Mouse (Mus musculus) CH12.LX (cell line): ENCODE results near the gene Rcan3. TPM values are rescaled to one million over a fixed set of nuclear protein-coding genes. Genes with fewer than 3 reads are reported as not detected.

Source experiments
- DNase-seq: peaks from one replicate; pipeline ENCODE4 v3.0.0-alpha.2; 2013; ENCODE audit errors: extremely low read depth
- H3K27ac ChIP-seq: 2 replicates; pipeline ENCODE4 v1.5.1; 2012; ENCODE audit warnings: low read depth, mild to moderate bottlenecking, control low read depth, moderate library complexity; ENCODE audit not compliant: insufficient read depth
- H3K27me3 ChIP-seq: replicated peaks from 2 replicates; pipeline ENCODE3; 2012; ENCODE audit warnings: inconsistent platforms
- H3K36me3 ChIP-seq, 2 experiments: replicated peaks in 1 of 2; 2 replicates each; pipeline versions ENCODE3 to v1.6.1; 2012; ENCODE audit warnings: inconsistent platforms in 1 of 2, low read length in 1 of 2, mild to moderate bottlenecking in 1 of 2, mixed read lengths in 1 of 2, moderate library complexity in 1 of 2; ENCODE audit not compliant: control insufficient read depth in 1 of 2, insufficient read depth in 1 of 2
- H3K4me1 ChIP-seq, 2 experiments: 2 replicates each; pipeline ENCODE4 v1.6.1; 2012; ENCODE audit warnings: inconsistent platforms in 1 of 2, moderate library complexity in 1 of 2; ENCODE audit not compliant: insufficient read depth in 2 of 2, control insufficient read depth in 1 of 2
- H3K4me2 ChIP-seq: 2 replicates; pipeline ENCODE4 v1.6.1; 2012; ENCODE audit warnings: low read depth, mild to moderate bottlenecking, control low read depth; ENCODE audit not compliant: poor library complexity, insufficient read depth, severe bottlenecking
- H3K4me3 ChIP-seq, 3 experiments: fragments of 150-350 bp in 1 of 3; sonication (generic) in 1 of 3; replicated peaks in 1 of 3; 2 replicates each; pipeline versions ENCODE3 to v1.5.1; 2011 to 2012; ENCODE audit warnings: low read depth in 2 of 3, low read length in 2 of 3, mild to moderate bottlenecking in 2 of 3, moderate library complexity in 2 of 3, control low read depth in 1 of 3, improper control_type of control experiment in 1 of 3, inconsistent platforms in 1 of 3, mixed read lengths in 1 of 3; ENCODE audit not compliant: poor library complexity in 1 of 3
- H3K79me2 ChIP-seq: replicated peaks from 2 replicates; pipeline ENCODE4 v1.6.1; 2012; ENCODE audit warnings: mild to moderate bottlenecking, moderate library complexity; ENCODE audit not compliant: control insufficient read depth, poor library complexity, insufficient read depth, severe bottlenecking; ENCODE audit errors: extremely low read depth
- H3K9ac ChIP-seq: 2 replicates; pipeline ENCODE4 v1.6.1; 2012; ENCODE audit warnings: low read depth, mild to moderate bottlenecking, control low read depth, moderate library complexity; ENCODE audit not compliant: insufficient read depth
- H3K9me3 ChIP-seq: replicated peaks from 2 replicates; pipeline ENCODE3; 2012; ENCODE audit warnings: low read length, inconsistent platforms, mixed read lengths
- CHD2 ChIP-seq: IDR thresholded peaks from 2 replicates; pipeline ENCODE4 v1.6.1; 2011; ENCODE audit warnings: low read length, improper control_type of control experiment
- CTCF ChIP-seq, 2 experiments: IDR thresholded peaks in 1 of 2; conservative IDR thresholded peaks in 1 of 2; 2 replicates each; pipeline ENCODE4 v1.5.1; 2011 to 2012; ENCODE audit warnings: low read depth in 2 of 2, low read length in 2 of 2, improper control_type of control experiment in 1 of 2, inconsistent platforms in 1 of 2, mild to moderate bottlenecking in 1 of 2, moderate library complexity in 1 of 2
- ELF1 ChIP-seq: IDR thresholded peaks from 2 replicates; pipeline ENCODE4 v1.6.1; 2014; ENCODE audit warnings: low read depth, mild to moderate bottlenecking, inconsistent platforms, low read length, improper control_type of control experiment
- EP300 ChIP-seq: IDR thresholded peaks from 2 replicates; pipeline ENCODE4 v1.6.1; 2011; ENCODE audit warnings: low read length, improper control_type of control experiment
- ETS1 ChIP-seq: conservative IDR thresholded peaks from 2 replicates; pipeline ENCODE4 v1.6.1; 2012; ENCODE audit warnings: low read depth, mild to moderate bottlenecking, inconsistent platforms, low read length, improper control_type of control experiment, moderate library complexity
- GABPA ChIP-seq: IDR thresholded peaks from 2 replicates; pipeline ENCODE4 v1.6.1; 2012; ENCODE audit warnings: low read depth, low read length, improper control_type of control experiment, inconsistent platforms; ENCODE audit not compliant: insufficient replicate concordance
- HCFC1 ChIP-seq: IDR thresholded peaks from 2 replicates; pipeline ENCODE4 v1.6.1; 2012; ENCODE audit warnings: low read depth, mild to moderate bottlenecking, inconsistent platforms, low read length, improper control_type of control experiment
- IRF4 ChIP-seq: IDR thresholded peaks from 2 replicates; pipeline ENCODE4 v1.6.1; 2014; ENCODE audit warnings: low read depth, mild to moderate bottlenecking, inconsistent platforms, low read length, improper control_type of control experiment
- MEF2A ChIP-seq: IDR thresholded peaks from 2 replicates; pipeline ENCODE4 v1.6.1; 2014; ENCODE audit warnings: low read depth, mild to moderate bottlenecking, inconsistent platforms, low read length, improper control_type of control experiment, borderline replicate concordance
- MYC ChIP-seq: IDR thresholded peaks from 2 replicates; pipeline ENCODE4 v1.6.1; 2011; ENCODE audit warnings: low read depth, mild to moderate bottlenecking, improper control_type of control experiment, low read length
- NRF1 ChIP-seq: IDR thresholded peaks from 2 replicates; pipeline ENCODE4 v1.6.1; 2014; ENCODE audit warnings: low read depth, mild to moderate bottlenecking, inconsistent platforms, low read length, improper control_type of control experiment, moderate library complexity
- PAX5 ChIP-seq: IDR thresholded peaks from 2 replicates; pipeline ENCODE4 v1.6.1; 2012; ENCODE audit warnings: low read length, inconsistent platforms, mixed read lengths
- POLR2AphosphoS2 ChIP-seq: IDR thresholded peaks from 2 replicates; pipeline ENCODE4 v1.6.1; 2011; ENCODE audit warnings: low read depth, low read length, improper control_type of control experiment
- RAD21 ChIP-seq: IDR thresholded peaks from 2 replicates; pipeline ENCODE4 v1.6.1; 2011; ENCODE audit warnings: low read depth, mild to moderate bottlenecking, low read length, improper control_type of control experiment, moderate library complexity
- RCOR1 ChIP-seq: conservative IDR thresholded peaks from 2 replicates; pipeline ENCODE4 v1.6.1; 2012; ENCODE audit warnings: low read depth, mild to moderate bottlenecking, inconsistent platforms, low read length, improper control_type of control experiment
- SMC3 ChIP-seq: IDR thresholded peaks from 2 replicates; pipeline ENCODE4 v1.6.1; 2011; ENCODE audit warnings: low read depth, low read length, improper control_type of control experiment
- USF2 ChIP-seq: conservative IDR thresholded peaks from 2 replicates; pipeline ENCODE4 v1.6.1; 2011; ENCODE audit warnings: low read depth, low read length, improper control_type of control experiment
- ZMIZ1 ChIP-seq: IDR thresholded peaks from 2 replicates; pipeline ENCODE4 v1.6.1; 2012; ENCODE audit warnings: low read depth, mild to moderate bottlenecking, inconsistent platforms, low read length, improper control_type of control experiment
- dilution Hi-C: fragments of 300-500 bp; cut with MboI; formaldehyde crosslinking; loops from 2 replicates; pipeline ENCODE4 v1.14.3; 2020; ENCODE audit warnings: low sequenced_read_pairs; ENCODE audit not compliant: extremely low pct_unique_long_range_greater_than_20kb, extremely low pct_ligation_motif_present
- in situ Hi-C: fragments of 300-500 bp; cut with MboI; formaldehyde crosslinking; loops from 3 replicates; pipeline ENCODE4 v1.14.3; 2019; ENCODE audit warnings: low sequenced_read_pairs, low pct_ligation_motif_present, low pct_unique_long_range_greater_than_20kb, mixed read lengths
- polyA plus RNA-seq: library from polyadenylated mRNA; unstranded; fragments of >175 nt; gene quantifications from 2 replicates; pipeline ENCODE4 v1.2.1, GENCODE M21; 2012; ENCODE audit warnings: low read depth; ENCODE audit not compliant: insufficient read length
- total RNA-seq, 2 experiments: library from RNA; depleted of rRNA; stranded (reverse); fragments of 300-350 nt in 1 of 2; fragments of >200 nt in 1 of 2; gene quantifications; 2 replicates each; pipeline ENCODE4 v1.2.3; 2012 to 2014

Rcan3 gene
- total and polyA plus RNA-seq, 3 experiments = 2.5 to 4.2 (median 3.0) TPM

GRCm38 (mm10) chr4:135397991-135398390 is 35.7 kb downstream of the Rcan3 start, which contains the start of gene Ncmap:
TSS of gene Ncmap (minus strand) at chr4:135398227.
- in situ Hi-C loops = no loop called here
- peaks cover 0 to 3% of the 10 kb centered on the region in 2 experiments; a peak in 2 of 4 replicates for H3K4me1 ChIP-seq
- dilution Hi-C loops = no loop called here
- TF ChIP-seq NRF1 = no peak
- TF ChIP-seq ETS1 = no peak
- no peak for TF ChIP-seq MEF2A
- TF ChIP-seq CTCF (conservative IDR thresholded peaks at IDR 0.05 in 1 of 2, IDR thresholded peaks at IDR 0.05 in 1 of 2; ENCODE audit: low read depth in 2 of 2, low read length in 2 of 2) = no peak
- no peak for TF ChIP-seq MYC
- TF ChIP-seq SMC3 = no peak
- TF ChIP-seq RAD21 = no peak
- no peak for TF ChIP-seq IRF4
- TF ChIP-seq HCFC1 = no peak
- TF ChIP-seq CHD2 = no peak
- TF ChIP-seq POLR2AphosphoS2 = no peak
- TF ChIP-seq, all 38 proteins: peak for 0
- H3K4me3 ChIP-seq = no peak within 1 kb of the TSS
- H3K79me2 ChIP-seq = no peaks in the 10 kb centered on the region
- no peaks in the 10 kb centered on the region for H3K36me3 ChIP-seq
- H3K27ac ChIP-seq = no peak within 1 kb of the TSS
- peaks cover 2% of the 10 kb centered on the region for H3K27me3 ChIP-seq
- peaks cover 2% of the 10 kb centered on the region for H3K9me3 ChIP-seq
- H3K4me2 ChIP-seq = no peak within 1 kb of the TSS
- H3K9ac ChIP-seq = no peak within 1 kb of the TSS
- no peak for DNase-seq

DNA sequence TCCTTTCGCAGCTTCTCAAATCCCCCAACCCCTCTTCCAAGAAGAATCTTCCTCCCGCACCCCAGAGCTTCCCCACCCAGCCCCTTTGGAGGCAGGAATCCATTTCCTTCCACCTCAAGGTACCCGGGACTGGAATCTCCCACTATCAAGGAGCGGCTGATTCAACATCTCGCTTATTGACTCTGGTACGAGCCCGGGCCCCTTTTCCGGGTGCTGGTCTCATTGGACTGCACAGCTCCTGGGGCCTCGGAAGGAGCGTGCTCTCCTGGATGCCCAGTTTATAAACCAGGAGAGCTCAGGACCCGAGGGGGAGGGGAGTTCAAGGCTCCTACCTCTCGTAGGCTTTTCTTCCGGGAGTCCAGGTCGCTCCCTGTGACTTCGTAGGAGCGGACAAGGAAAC is 36.1 kb downstream of the Rcan3 start:
- no peak for TF ChIP-seq MEF2A
- TF ChIP-seq RCOR1 = no peak
- TF ChIP-seq CHD2 = no peak
- TF ChIP-seq GABPA = no peak
- no peak for TF ChIP-seq EP300
- TF ChIP-seq PAX5 = no peak
- no peak for TF ChIP-seq ZMIZ1
- no peak for TF ChIP-seq ELF1
- no peak for TF ChIP-seq USF2
- TF ChIP-seq ETS1 = no peak
- Histone ChIP-seq H3K9ac (no peak overlapping the region), H3K9me3 (peaks cover 6% of the 10 kb centered on the region), H3K4me1 (no peaks in the 10 kb centered on the region), H3K4me3 (no peak overlapping the region), H3K4me2 (no peak overlapping the region), H3K79me2 (no peaks in the 10 kb centered on the region), H3K27ac (no peak overlapping the region), H3K36me3 (no peaks in the 10 kb centered on the region), H3K27me3 (peaks cover 4% of the 10 kb centered on the region)
- dilution Hi-C loops (no loop called here), in situ Hi-C loops (no loop called here)
- DNase-seq = no peak
